Mouse (Mus musculus) kidney, adult 18-20 months (tissue): ENCODE results near the gene Cnnm3.
"Not testable (repeated sequence)": the region's sequence is repeated elsewhere in the genome, so short reads cannot be mapped to it uniquely, and the experiment has no call there.

Experiments used
- DNase-seq: peaks from one replicate; pipeline ENCODE4 v3.0.0; 2021

The Cnnm3 gene

DNA sequence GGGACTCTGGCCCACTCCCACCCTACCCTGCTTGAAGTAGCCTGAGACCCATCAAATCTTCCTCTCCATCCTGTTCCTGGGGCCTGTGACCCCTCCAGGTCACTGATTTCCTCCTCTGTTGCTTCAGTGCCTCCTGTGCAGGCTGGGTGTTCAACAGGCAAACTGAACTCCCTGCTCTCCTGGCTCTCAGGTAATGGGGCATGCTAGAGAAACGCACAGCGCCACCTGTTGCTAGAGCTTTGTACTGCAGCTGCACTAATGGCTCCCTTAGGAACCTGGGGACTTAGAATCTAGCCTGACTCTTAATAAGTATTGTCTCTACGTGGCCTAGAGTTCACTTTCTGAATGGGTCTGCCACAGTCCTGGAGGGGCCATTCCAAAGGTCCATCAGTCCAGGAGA lies 10.4 kb upstream of the Cnnm3 start:
- peak; percentile 86 for DNase-seq

- no peak for DNase-seq
Measured at GRCm38 (mm10) chr1:36508238-36508637, 3.4 kb upstream of the Cnnm3 start.

DNA sequence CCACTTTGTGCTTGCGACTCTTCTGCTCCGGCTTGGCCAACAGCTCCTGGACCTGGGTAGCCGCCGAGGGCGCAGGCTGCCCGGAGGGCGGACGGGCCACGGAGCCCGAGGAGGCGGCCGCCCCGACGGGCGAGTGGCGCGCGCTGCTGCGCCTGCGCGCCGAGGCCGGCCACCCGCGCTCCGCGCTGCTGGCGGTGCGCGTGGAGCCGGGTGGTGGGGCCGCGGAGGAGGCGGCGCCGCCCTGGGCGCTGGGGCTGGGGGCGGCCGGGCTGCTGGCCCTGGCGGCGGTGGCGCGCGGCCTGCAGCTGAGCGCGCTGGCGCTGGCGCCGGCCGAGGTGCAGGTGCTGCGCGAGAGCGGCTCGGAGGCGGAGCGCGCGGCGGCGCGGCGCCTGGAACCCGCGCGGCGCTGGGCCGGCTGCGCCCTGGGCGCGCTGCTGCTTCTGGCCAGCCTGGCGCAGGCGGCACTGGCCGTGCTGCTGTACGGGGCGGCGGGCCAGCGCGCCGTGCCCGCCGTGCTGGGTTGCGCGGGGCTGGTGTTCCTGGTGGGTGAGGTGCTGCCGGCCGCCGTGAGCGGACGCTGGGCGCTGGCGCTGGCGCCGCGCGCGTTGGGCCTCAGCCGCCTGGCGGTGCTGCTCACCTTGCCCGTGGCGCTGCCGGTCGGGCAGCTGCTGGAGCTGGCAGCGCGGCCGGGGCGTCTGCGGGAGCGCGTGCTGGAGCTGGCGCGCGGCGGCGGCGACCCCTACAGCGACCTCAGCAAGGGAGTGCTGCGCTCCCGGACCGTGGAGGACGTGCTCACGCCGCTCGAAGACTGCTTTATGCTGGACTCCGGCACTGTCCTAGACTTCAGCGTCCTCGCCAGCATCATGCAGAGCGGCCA lies 660 bp downstream of the Cnnm3 start:
- peak; percentile 57 for DNase-seq

GRCm38 (mm10) chr1:36512966-36513280 lies 1.3 kb downstream of the Cnnm3 start:
- DNase-seq = no peak

GRCm38 (mm10) chr1:36513310-36513709 lies 1.6 kb downstream of the Cnnm3 start:
- DNase-seq = no peak

- DNase-seq = no peak
Measured at GRCm38 (mm10) chr1:36513718-36514117, 2.1 kb downstream of the Cnnm3 start.

DNA sequence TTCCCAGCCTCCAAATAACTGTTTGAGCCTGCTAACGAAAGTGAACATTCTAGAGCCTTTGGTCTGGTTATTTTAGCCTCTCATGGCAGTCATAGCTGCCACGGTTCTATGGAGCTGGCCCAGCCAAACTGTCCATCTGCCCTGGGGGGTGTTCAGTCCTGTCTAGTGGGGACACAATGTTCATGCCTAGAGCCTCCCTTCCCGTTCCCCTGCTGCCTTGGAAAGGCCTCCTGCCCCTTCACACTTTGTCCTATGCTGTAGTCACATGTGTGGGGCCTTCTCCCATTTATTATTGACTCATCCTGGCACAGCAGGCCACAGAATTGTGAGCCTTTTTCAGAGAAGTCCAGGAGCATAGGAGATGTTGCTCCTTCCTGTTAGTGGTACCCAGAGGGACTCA lies 6.6 kb downstream of the Cnnm3 start:
- DNase-seq = no peak

DNA sequence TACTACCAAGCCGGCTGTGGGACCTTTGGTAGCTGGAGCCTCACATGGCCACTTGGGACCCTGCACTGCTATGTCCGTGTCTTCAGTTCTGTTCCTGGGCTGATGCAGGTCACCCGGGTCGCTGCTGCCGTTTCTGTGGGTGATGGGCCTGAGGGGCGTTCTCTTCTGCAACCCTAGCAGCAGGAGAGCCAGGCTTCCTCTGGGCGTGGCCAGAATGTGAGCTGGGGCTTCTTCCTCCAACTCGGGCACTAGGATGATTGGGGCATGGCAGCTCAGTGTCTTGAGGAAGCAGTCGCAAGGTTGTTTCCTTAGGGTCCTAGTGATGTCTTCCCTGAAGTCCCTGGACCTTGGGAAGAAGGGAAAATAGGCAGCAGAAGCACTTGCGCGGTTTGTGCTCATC lies 8.0 kb downstream of the Cnnm3 start:
- DNase-seq = no peak

DNA sequence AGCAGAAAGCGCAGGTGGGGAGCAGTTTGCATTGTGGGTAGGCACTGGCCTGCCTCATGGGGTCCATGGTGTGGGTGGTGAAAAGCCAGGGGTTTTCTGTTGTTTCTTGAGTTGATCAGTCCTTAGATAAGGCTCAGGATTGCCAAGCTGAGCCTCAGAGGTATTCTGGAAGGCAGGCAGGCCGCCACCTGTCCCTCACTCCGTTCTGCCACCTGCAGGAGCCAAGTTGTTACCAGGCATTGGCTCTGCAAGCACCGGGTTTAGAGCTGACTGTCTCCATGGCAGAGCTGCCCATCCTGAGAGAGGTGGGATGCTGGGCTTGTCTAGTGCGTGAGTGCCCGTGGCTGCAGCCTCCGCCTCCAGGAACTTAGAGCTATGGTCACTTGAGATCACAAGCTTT lies 10.5 kb downstream of the Cnnm3 start:
- DNase-seq = no peak

- no peak for DNase-seq
Measured at GRCm38 (mm10) chr1:36523332-36524013, 11.8 kb downstream of the Cnnm3 start.

- no peak for DNase-seq
Measured at GRCm38 (mm10) chr1:36524058-36524457, 12.4 kb downstream of the Cnnm3 start.

GRCm38 (mm10) chr1:36525774-36526173 lies 14.1 kb downstream of the Cnnm3 start:
- DNase-seq = no peak

DNA sequence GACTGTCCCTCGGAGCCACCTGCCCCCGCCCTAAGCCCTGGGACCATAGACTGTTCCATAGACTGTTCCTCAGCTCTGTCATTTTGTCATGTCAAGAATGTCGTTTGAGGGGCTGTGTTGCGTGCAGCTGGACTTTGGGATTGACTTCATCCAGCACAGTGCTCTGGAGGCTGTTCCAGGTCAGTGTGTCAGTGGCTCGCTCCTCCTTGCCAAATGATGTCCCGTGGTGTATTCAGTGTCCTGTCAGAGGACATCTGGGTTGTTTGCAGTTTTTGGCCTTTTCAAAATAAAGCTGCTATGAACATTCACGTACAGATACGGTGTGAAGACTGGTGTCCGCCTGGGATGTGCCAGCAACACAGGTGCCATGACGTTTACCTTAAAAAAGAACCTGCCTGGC lies 15.2 kb downstream of the Cnnm3 start:
- DNase-seq = no peak

DNA sequence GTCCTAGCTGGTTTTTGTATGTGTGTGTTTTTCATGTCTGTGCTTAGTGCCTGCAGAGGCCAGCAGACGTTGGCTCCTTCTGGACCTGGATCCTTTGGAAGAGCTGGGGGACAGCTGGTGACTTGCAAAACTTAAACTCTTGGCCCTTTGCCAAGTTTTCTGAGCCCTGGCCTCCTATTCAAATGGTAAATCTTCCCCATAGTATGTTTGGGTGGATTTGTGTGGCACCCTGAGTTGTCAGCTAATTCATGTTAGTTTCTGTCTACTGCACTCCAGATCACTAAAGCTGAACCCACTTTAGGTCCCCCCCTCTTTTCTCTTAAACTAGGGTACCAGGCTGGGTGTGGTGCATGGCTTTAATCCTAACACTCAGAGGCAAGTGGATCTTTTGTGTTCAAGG lies 16.7 kb downstream of the Cnnm3 start:
- no peak for DNase-seq

GRCm38 (mm10) chr1:36529274-36529673 lies 17.6 kb downstream of the Cnnm3 start:
- no peak for DNase-seq

DNA sequence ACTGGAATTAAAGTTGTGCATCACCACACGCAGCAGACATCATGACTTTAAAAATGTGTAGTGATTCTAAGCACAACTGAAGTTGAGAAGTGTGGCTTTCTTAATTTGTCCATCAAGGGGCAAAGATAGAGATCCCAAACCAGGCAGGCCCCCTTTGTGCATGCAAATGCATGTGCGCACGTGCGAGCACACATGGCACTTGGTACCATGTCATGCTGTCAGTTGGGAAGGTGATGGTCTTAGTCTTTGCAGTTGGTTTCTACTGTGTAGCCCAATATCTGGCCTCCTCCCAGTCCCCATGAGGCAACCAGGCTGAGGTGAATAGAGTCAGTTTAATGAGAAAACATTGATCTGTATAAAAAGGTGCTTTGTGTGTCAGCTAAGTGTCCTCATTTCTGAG lies 18.2 kb downstream of the Cnnm3 start:
- no peak for DNase-seq

DNA sequence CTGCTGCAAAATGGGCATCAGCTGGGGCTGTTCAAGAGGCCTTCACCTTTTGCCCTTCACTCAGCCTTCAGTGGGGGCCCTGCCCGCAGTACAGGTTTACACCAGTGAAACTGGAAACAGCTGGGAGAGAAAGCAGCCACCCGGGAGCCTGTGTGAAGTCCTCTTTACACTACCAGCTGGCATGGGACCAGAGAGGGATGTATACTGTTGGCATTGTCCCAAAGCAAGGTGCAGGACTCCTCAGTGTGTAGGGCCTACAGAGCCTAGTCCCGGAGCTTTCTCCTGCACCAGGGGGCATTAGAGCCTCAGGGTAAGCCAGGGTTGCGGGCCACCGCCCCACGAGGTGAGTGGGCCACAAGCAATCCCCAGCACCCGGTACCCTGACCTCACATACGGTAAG lies 18.8 kb downstream of the Cnnm3 start:
- DNase-seq = no peak

DNA sequence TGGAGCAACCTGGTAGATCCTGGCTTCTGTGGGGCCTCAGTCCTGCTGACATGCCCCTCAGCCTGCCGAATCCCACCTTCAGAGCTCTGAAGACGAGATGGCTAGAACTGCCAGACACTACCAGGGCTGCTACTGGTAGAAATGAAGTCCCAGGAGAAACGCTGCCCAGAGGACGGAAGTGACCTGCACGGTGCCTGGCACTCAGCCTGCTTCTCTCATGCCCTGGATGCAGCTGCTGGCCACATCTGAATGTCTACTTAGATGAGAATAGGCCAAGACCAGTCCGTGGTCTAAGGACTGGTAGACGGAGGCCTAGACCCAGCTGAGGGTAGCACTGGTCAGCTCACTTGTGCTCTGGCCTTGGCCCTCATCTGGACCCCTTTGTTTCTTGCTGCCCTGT lies 19.3 kb downstream of the Cnnm3 start:
- DNase-seq = no peak

DNA sequence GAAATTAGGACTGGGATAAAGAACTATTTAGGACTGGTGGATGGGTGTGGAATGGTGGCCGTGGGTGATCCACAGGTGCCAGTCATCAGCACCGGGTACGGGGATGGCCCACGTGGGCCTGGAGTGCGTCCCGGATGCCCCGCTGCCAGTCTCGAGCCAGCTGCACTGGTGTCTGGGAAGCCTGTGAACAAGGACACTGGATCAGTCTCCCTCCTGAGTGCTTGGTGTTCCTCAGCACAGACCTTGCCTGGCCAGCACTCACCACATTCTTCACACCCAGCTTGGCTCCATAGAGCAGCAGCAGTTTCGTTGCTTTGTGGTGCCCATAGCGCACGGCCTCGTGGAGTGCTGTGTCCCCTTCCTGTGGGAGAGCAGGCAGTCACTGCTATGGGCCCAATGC lies 19.8 kb downstream of the Cnnm3 start:
- DNase-seq = no peak

- DNase-seq = no peak
Measured at GRCm38 (mm10) chr1:36533546-36533945, 21.9 kb downstream of the Cnnm3 start.

DNA sequence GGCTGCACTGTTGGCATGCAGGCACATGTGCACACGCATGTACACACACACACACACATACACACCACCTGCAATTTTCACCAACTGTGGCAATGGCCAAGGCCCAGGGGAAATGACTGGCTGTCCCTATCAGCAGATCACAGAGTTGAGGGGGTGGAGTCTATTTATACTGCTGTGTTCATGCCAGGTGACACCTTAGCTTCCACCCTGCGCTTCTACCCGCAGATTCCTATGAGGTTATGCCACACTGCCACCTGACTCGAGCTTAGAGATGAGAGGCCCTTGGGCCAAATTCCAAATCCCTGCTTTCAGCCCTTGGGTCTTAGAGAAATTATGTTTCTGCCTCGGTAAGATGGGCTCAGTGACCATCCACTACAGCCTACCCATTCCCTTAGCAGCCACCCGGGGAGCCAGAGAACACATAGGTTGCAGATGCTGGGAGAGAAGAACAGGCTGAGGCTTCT lies 23.0 kb downstream of the Cnnm3 start:
- no peak for DNase-seq

- no peak for DNase-seq
Measured at GRCm38 (mm10) chr1:36535477-36536396, 24.1 kb downstream of the Cnnm3 start.

- DNase-seq = no peak
Measured at GRCm38 (mm10) chr1:36536397-36536728, 24.7 kb downstream of the Cnnm3 start.

GRCm38 (mm10) chr1:36536783-36537182 lies 25.1 kb downstream of the Cnnm3 start, which contains the start of gene Ankrd23:
Gene Ankrd23, minus strand, starts transcription at chr1:36536883.
- not testable (repeated sequence) for DNase-seq
